Mouse (Mus musculus) spleen, adult 12 weeks (tissue): Measurements from ENCODE around the gene Gm45753.
"Not testable (repeated sequence)": the region's sequence is repeated elsewhere in the genome, so short reads cannot be mapped to it uniquely, and the experiment has no call there.

Source experiments
- DNase-seq: peaks from one replicate; pipeline ENCODE4 v3.0.0; 2022; ENCODE audit warnings: low spot score

Gene Gm45753

GRCm38 (mm10) chr8:45308366-45308765, at the start of gene Gm45753:
Gm45753 (minus strand) TSS chr8:45308466.
- DNase-seq: no peak

GRCm38 (mm10) chr8:45355809-45356208, 47.5 kb upstream of the Gm45753 start:
- no peak for DNase-seq

- peak; percentile 37 for DNase-seq
These were observed 36.8 kb upstream of the Gm45753 start for GRCm38 (mm10) chr8:45345031-45345430.

- DNase-seq: no peak
These were observed 36.0 kb upstream of the Gm45753 start for GRCm38 (mm10) chr8:45344298-45344697.

- no peak for DNase-seq
These were observed 33.7 kb upstream of the Gm45753 start for GRCm38 (mm10) chr8:45341630-45342628.

GRCm38 (mm10) chr8:45333493-45333892, 25.2 kb upstream of the Gm45753 start:
- no peak for DNase-seq

- DNase-seq: peak; percentile 43
These were observed 24.6 kb upstream of the Gm45753 start, which contains the start of gene Cyp4v3 for GRCm38 (mm10) chr8:45332685-45333409. Cyp4v3 (minus strand) TSS chr8:45333216.

GRCm38 (mm10) chr8:45330856-45331255, 22.6 kb upstream of the Gm45753 start:
- no peak for DNase-seq

GRCm38 (mm10) chr8:45329206-45329980, 21.1 kb upstream of the Gm45753 start:
- DNase-seq: no peak

- DNase-seq: not testable (repeated sequence)
These were observed 18.8 kb upstream of the Gm45753 start for GRCm38 (mm10) chr8:45327076-45327475.

- DNase-seq: no peak
These were observed 15.9 kb upstream of the Gm45753 start for GRCm38 (mm10) chr8:45324151-45324550.

- no peak for DNase-seq
These were observed 13.1 kb upstream of the Gm45753 start for GRCm38 (mm10) chr8:45321365-45321764.

- DNase-seq: no peak
These were observed 12.7 kb upstream of the Gm45753 start for GRCm38 (mm10) chr8:45320930-45321329.

- DNase-seq: no peak
These were observed 2.7 kb upstream of the Gm45753 start for GRCm38 (mm10) chr8:45310967-45311366.

GRCm38 (mm10) chr8:45305479-45305878, 2.8 kb downstream of the Gm45753 start:
- no peak for DNase-seq

GRCm38 (mm10) chr8:45304354-45304753, 3.9 kb downstream of the Gm45753 start:
- no peak for DNase-seq

- DNase-seq: no peak
These were observed 5.9 kb downstream of the Gm45753 start for GRCm38 (mm10) chr8:45302390-45302789.

- no peak for DNase-seq
These were observed 13.0 kb downstream of the Gm45753 start for GRCm38 (mm10) chr8:45295276-45295675.

- DNase-seq: no peak
These were observed 13.6 kb downstream of the Gm45753 start, which contains the start of gene Klkb1 for GRCm38 (mm10) chr8:45294687-45295086. Klkb1 (minus strand) TSS chr8:45294859.

- DNase-seq: no peak
These were observed 16.5 kb downstream of the Gm45753 start for GRCm38 (mm10) chr8:45291790-45292189.

- DNase-seq: no peak
These were observed 26.6 kb downstream of the Gm45753 start for GRCm38 (mm10) chr8:45281630-45282029.

- no peak for DNase-seq
These were observed 30.8 kb downstream of the Gm45753 start for GRCm38 (mm10) chr8:45277453-45277852.
